Mouse (Mus musculus) ES-Bruce4 (cell line): ENCODE results near the gene Tekt3.

ENCODE experiments used
- CTCF ChIP-seq: IDR thresholded peaks from one replicate; pipeline ENCODE4 v1.8.1; 2011; ENCODE audit warnings: low read depth, low read length
- EP300 ChIP-seq: IDR thresholded peaks from 2 replicates; pipeline ENCODE4 v1.6.1; 2011; ENCODE audit warnings: low read depth, low read length; ENCODE audit not compliant: insufficient read depth
- POLR2A ChIP-seq: IDR thresholded peaks from one replicate; pipeline ENCODE4 v1.8.1; 2011; ENCODE audit warnings: low read length; ENCODE audit not compliant: insufficient read depth

DNA sequence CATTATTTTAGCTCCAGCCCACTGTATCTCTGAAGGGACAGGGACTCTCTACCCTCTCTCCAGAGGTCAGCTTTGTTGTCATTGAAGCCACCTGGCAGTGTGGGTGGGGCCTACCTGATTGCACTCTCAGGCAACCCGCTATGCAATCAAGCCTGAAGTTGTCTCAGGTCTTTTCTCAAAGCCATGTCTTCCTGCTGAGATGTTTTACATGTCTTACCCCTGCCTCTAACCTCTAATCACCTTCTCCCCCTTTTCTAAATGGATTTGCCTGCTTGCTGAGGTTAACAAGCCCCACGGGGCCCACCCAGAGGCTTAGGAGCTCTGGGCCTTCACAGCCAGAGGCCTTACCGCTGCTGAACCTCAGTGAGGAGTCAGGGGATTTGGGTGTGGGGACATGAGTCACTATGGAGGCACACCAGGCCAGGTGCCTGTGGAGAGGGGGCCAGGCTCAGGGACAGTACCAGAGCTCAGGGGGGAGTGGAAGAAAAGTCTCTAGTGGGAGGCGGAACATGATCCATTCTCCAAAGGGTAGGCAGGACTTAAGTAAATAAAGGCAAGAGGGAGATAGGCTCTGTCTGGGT, 75.5 kb downstream of the Tekt3 start:
- TF ChIP-seq POLR2A (no peak), EP300 (no peak), CTCF (no peak)
